Mouse (Mus musculus): ENCODE measurements around the gene Nsg1.

DNA sequence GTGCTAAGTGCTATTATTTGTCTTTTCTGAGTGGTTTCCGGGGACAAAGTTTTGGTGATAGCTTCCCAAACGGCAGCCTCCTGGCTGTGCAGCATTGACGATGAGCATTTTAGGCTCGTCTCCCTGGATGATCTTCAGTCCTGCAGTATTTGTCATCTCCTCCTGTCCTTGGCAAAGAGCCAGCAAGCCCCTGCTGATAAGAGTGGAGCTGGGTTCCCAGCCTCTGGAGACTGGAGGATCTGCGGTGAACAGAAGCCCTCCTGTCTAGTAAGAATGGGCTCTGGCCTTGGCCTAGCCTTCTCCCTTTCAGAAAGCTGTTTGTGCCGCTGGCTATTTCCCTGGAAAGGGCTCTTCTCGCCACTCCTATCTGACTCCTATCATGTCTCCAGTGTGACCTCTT lies 38.0 kb downstream of the Nsg1 start:
- TF ChIP-seq CTCF (IDR thresholded peaks at IDR 0.05; ENCODE audit: control insufficient read depth, insufficient read depth, low read length) (no peak), POLR2A (IDR thresholded peaks at IDR 0.05; ENCODE audit: borderline replicate concordance, control insufficient read depth, low read depth, low read length) (no peak)
